Mouse (Mus musculus): ENCODE measurements around the gene Asic2.

Gene Asic2

GRCm38 (mm10) chr11:81845010-81845685 lies 123.1 kb downstream of the Asic2 start:
- in situ Hi-C loops (cut with MboI, MseI) = no loop called here

GRCm38 (mm10) chr11:81841001-81841400 lies 127.3 kb downstream of the Asic2 start:
- in situ Hi-C loops (cut with MboI, MseI) = no loop called here

- in situ Hi-C loops (cut with MboI, MseI) = no loop called here
Observed at GRCm38 (mm10) chr11:81838426-81838825, 129.8 kb downstream of the Asic2 start.

- in situ Hi-C loops (cut with MboI, MseI) = no loop called here
Observed at GRCm38 (mm10) chr11:81832381-81832780, 135.9 kb downstream of the Asic2 start.

- in situ Hi-C loops (cut with MboI, MseI) = no loop called here
Observed at GRCm38 (mm10) chr11:81816531-81816930, 151.7 kb downstream of the Asic2 start.

DNA sequence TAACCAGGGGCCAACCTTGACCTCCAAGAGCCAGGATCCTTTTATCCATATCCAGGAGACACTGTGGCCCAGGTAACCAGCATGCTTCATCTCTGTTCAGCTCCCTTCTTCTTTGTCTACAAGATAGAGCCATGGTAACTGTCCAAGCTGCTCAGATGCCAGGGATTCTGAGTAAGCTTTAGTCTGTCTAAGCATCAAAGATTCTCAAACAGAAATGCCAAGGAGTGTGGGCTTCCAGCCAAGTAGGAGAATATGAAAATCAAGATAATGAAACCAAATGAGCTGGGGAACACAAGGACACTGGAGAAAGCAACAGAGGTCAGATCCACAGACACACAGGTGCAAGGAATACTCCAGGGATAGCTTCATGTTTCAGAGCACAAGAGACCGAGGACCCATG lies 153.4 kb downstream of the Asic2 start:
- in situ Hi-C loops (cut with MboI, MseI) = no loop called here

- in situ Hi-C loops (cut with MboI, MseI) = no loop called here
Observed at GRCm38 (mm10) chr11:81806905-81807659, 161.2 kb downstream of the Asic2 start.

DNA sequence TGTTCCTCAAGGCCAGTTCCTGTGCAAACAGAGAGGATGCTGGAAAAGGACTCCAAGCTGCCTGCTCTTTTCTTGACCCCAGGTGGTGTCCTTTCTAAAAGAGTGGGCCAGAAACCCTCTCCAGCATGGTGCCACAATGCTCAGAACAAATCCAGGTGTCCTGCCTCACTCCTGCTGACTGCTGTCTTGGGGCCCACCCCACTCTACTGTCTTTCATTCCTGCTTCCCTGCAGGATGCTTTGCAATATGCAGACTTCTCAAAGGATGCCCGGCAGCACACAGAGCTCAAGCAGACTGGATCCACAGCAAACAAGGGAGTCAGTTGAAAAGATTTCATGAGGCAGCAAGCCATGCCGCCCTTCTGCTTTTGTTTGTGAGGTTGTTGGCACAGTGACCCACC lies 164.7 kb downstream of the Asic2 start:
- in situ Hi-C loops (cut with MboI, MseI) = no loop called here

GRCm38 (mm10) chr11:81802614-81803013 lies 165.6 kb downstream of the Asic2 start:
- in situ Hi-C loops (cut with MboI, MseI) = no loop called here

- in situ Hi-C loops (cut with MboI, MseI) = no loop called here
Observed at GRCm38 (mm10) chr11:81800899-81801298, 167.4 kb downstream of the Asic2 start.

DNA sequence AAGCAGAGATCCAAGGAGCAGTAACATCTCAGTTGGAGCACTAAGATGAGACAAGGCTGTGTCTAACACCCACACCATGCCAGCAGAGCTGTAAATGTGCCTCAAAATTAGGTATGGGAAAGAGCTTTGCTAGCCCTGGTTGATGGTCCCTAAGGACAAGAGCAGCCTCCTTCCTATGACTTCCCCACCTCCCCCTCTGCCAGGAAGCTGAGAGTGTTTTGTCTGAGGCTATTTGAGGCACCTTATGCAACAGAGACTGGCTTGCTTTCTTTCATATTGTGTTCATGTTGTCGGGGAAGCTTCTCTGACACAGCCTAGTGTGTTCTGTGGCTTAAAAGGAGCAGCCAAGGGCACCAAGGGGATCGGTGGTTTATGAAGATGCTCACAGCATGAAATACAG lies 174.7 kb downstream of the Asic2 start:
- in situ Hi-C loops (cut with MboI, MseI) = no loop called here

DNA sequence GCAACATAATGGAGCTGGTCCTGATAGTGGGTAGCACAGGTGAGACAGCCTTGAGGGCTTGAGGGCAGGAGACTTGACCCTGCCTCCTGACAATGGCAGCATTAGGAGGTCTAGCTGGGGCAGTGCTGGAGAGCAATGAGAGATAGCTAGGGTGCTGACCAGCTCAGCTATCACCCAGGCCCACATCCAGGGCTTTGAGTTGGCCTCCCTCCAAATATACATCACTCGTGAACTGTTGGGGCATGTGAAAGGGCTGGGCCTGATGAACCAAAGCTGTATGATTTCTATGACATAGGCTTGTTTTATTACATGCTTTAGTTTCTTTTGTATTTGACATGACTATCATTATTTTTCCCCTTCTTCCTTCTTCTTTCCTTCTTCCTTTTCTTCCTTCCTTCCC lies 176.7 kb downstream of the Asic2 start:
- in situ Hi-C loops (cut with MboI, MseI) = no loop called here

DNA sequence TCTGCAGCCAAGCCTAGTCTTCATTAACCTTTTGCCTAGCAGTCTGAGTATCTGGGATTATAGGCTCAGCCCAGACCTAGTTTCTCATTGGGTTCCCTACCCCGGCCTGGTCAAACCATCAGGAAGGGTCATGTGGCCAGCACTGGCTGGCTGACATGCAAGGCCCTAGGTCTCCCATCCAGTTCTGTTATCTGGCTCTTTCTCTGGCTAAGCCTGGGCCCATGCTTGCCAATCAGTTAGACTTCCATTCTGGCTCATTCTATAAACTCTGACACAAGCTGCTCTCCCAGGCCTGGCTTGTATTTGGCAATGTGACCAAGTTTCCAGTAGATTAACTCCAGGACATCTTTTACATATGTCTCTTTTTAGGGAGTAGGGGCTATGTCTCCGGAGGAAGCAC lies 187.7 kb downstream of the Asic2 start:
- in situ Hi-C loops (cut with MboI, MseI) = no loop called here

GRCm38 (mm10) chr11:81779881-81780280 lies 188.4 kb downstream of the Asic2 start:
- in situ Hi-C loops (cut with MboI, MseI) = no loop called here

DNA sequence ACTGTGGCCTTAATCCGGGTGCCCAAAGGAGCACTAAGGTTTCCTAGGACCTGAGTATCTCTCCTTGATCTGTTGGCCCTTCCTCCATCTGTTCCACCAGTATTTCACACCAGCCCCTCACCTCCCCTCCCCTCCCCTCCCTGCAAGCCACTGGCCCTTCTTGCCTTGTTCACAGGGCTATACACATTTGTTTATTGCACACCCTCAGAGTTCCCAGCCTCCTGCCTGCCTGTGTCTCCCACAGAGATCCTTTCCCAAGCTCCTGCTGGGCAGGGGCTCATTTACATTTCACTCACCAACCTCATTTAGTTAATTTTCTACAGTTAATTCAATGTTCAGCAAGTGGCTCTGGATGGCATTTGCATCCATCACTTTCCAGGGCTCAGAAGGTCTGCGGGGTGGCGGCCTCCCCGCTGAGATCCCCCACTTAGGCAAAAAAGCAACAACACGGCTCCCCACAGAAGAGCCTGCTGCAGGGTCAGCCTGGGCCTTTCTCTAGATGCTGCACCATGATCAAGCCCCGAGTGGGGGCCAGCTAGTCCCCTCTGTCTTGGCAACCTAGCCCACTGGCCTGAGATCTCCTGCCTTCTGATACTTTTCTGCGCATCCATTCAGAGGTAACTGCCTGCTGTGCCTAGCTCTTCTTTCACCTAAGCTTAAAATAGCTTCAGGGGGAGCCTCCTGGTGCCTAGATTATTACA lies 196.9 kb downstream of the Asic2 start:
- in situ Hi-C loops (cut with MboI, MseI) = no loop called here

- in situ Hi-C loops (cut with MboI, MseI) = loop anchor here (10.0 kb wide), 1 partner anchor 1315 kb away; no protein-coding TSS in a partner anchor
Observed at GRCm38 (mm10) chr11:81769691-81770260, 198.5 kb downstream of the Asic2 start.

DNA sequence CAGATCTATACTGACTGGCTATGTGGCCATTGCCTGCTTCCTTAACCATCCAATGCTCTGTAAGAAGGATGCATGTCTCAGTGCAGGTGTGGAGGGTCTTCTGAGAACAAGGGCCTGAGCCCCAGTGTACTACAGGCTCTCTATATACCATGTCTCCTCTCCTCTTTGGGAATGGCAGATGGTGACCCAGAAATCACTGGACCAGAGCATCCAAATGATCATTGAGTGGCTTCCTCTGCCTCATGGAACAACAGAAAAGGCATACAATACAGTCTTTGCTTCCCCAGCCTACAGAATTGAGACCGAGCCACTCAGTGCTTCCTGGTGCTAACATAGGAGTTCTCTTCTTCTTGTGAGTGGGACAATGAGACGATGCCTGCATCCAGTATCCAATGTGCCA lies 200.0 kb downstream of the Asic2 start:
- in situ Hi-C loops (cut with MboI, MseI) = loop anchor here (10.0 kb wide), 1 partner anchor 1316 kb away; no protein-coding TSS in a partner anchor

DNA sequence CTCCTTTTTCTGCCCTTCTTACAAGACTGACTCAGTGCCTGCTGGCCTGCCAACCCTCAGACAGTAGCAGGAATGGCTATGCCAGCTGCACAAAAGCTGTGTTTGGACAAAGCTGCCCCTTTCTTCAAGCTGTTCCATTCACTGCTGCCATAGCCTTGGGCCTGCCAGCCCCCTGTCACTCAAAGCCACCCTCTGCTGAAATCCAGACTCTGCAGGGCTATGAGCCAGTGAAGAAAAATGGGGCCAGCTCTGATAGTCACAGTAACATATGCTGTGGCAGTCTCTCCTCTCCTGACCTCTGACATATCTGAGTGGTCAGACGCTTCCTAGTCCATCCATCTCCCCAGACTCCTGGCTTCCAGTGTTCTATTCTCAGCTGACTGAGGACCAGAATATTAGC lies 200.5 kb downstream of the Asic2 start:
- in situ Hi-C loops (cut with MboI, MseI) = loop anchor here (10.0 kb wide), 1 partner anchor 1317 kb away; no protein-coding TSS in a partner anchor

DNA sequence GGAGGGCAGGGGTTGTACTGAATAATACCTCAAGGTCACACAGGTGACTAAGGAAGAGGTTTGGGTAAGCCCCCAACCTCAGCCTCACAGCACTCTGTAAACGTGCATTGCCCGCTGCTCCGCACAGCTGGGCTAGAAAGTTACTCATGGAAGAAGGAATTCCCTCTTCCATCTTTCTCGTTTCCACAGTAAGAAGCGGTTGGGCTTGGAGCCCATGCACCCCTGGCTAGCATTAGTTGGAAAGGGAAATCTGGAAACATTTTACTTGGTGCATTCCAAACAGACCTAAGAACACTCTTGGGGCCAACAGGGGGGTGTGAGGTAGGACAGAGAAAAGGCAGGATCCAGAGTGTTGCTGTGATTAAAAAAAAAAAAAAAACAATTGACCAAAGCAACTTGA lies 203.0 kb downstream of the Asic2 start:
- in situ Hi-C loops (cut with MboI, MseI) = loop anchor here (10.0 kb wide), 1 partner anchor 1320 kb away; no protein-coding TSS in a partner anchor

- in situ Hi-C loops (cut with MboI, MseI) = loop anchor here (10.0 kb wide), 1 partner anchor 1320 kb away; no protein-coding TSS in a partner anchor
Observed at GRCm38 (mm10) chr11:81764778-81765177, 203.5 kb downstream of the Asic2 start.

GRCm38 (mm10) chr11:81757221-81757620 lies 211.0 kb downstream of the Asic2 start:
- in situ Hi-C loops (cut with MboI, MseI) = no loop called here

DNA sequence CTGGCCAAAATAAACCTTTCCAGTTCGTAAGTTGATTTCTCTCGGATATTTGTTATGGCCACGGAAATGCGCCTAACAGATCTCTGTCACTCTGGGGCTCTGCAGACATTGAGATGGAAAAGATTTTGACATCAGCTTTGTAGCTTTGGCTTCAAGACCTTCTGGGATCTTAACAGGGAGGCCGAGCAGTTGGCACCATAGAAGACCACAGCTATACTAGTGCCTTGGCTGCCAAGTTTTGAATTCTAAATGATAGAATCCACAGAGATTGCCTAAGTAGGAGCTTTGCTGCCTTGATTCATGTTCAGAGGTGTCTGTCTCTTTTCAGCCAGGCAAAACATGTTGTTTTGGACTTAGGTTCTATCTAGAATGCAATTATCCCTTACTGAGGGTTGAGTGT lies 217.4 kb downstream of the Asic2 start:
- in situ Hi-C loops (cut with MboI, MseI) = no loop called here
